Mouse (Mus musculus) macrophage (primary cell): ENCODE measurements around the gene Zfp12. TPM values are rescaled to one million over a fixed set of nuclear protein-coding genes. Genes with fewer than 3 reads are reported as not detected.
"Not testable (repeated sequence)": the region's sequence is repeated elsewhere in the genome, so short reads cannot be mapped to it uniquely, and the experiment has no call there.

Experiments used
- H3K27ac ChIP-seq: fragments of 350-480 bp; formaldehyde crosslinking; 2 replicates; pipeline ENCODE4 v1.9.0; 2021
- H3K36me3 ChIP-seq: fragments of 350-480 bp; formaldehyde crosslinking; 2 replicates; pipeline ENCODE4 v1.9.0; 2021; ENCODE audit errors: inconsistent target
- H3K4me3 ChIP-seq: fragments of 350-480 bp; formaldehyde crosslinking; 2 replicates; pipeline ENCODE4 v1.9.0; 2021; ENCODE audit errors: inconsistent target
- H3K79me2 ChIP-seq: fragments of 350-480 bp; formaldehyde crosslinking; 2 replicates; pipeline ENCODE4 v1.9.0; 2021; ENCODE audit errors: inconsistent target
- WGBS: methylation state at CpG from one replicate; pipeline ENCODE4 v1.1.7; 2026; ENCODE audit warnings: inconsistent platforms; ENCODE audit not compliant: missing documents; 5-methylcytosine and 5-hydroxymethylcytosine counted together
- polyA plus RNA-seq: library from polyadenylated mRNA; stranded (reverse); fragments of 250-400 nt; gene quantifications from 3 replicates; pipeline ENCODE4 v1.2.4, GENCODE M21; 2018; ENCODE audit warnings: inconsistent platforms
- total RNA-seq, 78 experiments: library from RNA; depleted of rRNA; stranded (reverse); fragments of 250-400 nt; gene quantifications; 1 replicate in 9 of 78; 2 replicates in 24 of 78; 3 replicates in 43 of 78; 4 replicates in 2 of 78; pipeline ENCODE4 v1.2.4; 2018; ENCODE audit warnings: inconsistent platforms in 56 of 78

Gene Zfp12
- total RNA-seq (2018; cell fraction: chromatin; rRNA removed) = 10 to 100 TPM in 16 of 26 experiments, 1 to 10 TPM in 10; 2.8 to 35.9 (median 13.1) TPM
- 1 to 10 TPM in 24 of 26 experiments, under 1 TPM in 2; 0.80 to 9.5 (median 4.7) TPM for total RNA-seq (2018; cell fraction: cytosol; rRNA removed)
- 10 to 100 TPM in 10 of 26 experiments, 1 to 10 TPM in 16; 1.7 to 41.1 (median 7.4) TPM for total RNA-seq (2018; cell fraction: nucleus; rRNA removed)
- polyA plus RNA-seq = 4.7 to 6.0 TPM (median 5.2 TPM) in 3 replicates

- Histone ChIP-seq H3K36me3 (peaks cover 10% of the 10 kb centered on the region), H3K27ac (no peak within 1 kb of the TSS), H3K4me3 (peak within 1 kb of the TSS; percentile 60), H3K79me2 (peaks cover 8% of the 10 kb centered on the region; the same call in 1 of the 2 replicates)
- WGBS = under 1% methylated on average over 58 of the region's 58 CpGs
Observed at GRCm38 (mm10) chr5:143235028-143235693, at the start of gene Zfp12. Gene Zfp12, plus strand, starts transcription at chr5:143235163.

GRCm38 (mm10) chr5:143188014-143188413, 46.9 kb upstream of the Zfp12 start:
- H3K27ac ChIP-seq = not testable (repeated sequence)
- WGBS = no CpG with 5 or more reads among the region's 1 CpGs

GRCm38 (mm10) chr5:143192806-143193205, 42.2 kb upstream of the Zfp12 start:
- 98% methylated on average over 7 of the region's 8 CpGs for WGBS
- no peaks in the 10 kb centered on the region for H3K79me2 ChIP-seq
- H3K27ac ChIP-seq = no peak overlapping the region
- no peaks in the 10 kb centered on the region for H3K36me3 ChIP-seq
- no peak overlapping the region for H3K4me3 ChIP-seq

More at GRCm38 (mm10) chr5:143188014-143188413, 46.9 kb upstream of the Zfp12 start:
- H3K36me3 ChIP-seq, H3K79me2 ChIP-seq, H3K4me3 ChIP-seq: not testable (repeated sequence)

GRCm38 (mm10) chr5:143194747-143195146, 40.2 kb upstream of the Zfp12 start:
- H3K36me3 ChIP-seq, H3K27ac ChIP-seq, H3K4me3 ChIP-seq, H3K79me2 ChIP-seq: not testable (repeated sequence)
- WGBS = 50% methylated on average over 6 of the region's 8 CpGs

GRCm38 (mm10) chr5:143195166-143195565, 39.8 kb upstream of the Zfp12 start:
- no peak overlapping the region for H3K4me3 ChIP-seq
- 80% methylated on average over 2 of the region's 2 CpGs for WGBS
- H3K27ac ChIP-seq = no peak overlapping the region
- H3K36me3 ChIP-seq = no peaks in the 10 kb centered on the region
- no peaks in the 10 kb centered on the region for H3K79me2 ChIP-seq

- Histone ChIP-seq H3K36me3 (no peaks in the 10 kb centered on the region), H3K4me3 (no peak overlapping the region), H3K27ac (no peak overlapping the region), H3K79me2 (no peaks in the 10 kb centered on the region)
- 82% methylated on average over 2 of the region's 4 CpGs for WGBS
Observed at GRCm38 (mm10) chr5:143196506-143196905, 38.5 kb upstream of the Zfp12 start.

- 73% methylated on average over 3 of the region's 3 CpGs for WGBS
- Histone ChIP-seq H3K79me2 (no peaks in the 10 kb centered on the region), H3K27ac (no peak overlapping the region), H3K4me3 (no peak overlapping the region), H3K36me3 (no peaks in the 10 kb centered on the region)
Observed at GRCm38 (mm10) chr5:143205015-143205414, 29.9 kb upstream of the Zfp12 start.

GRCm38 (mm10) chr5:143213832-143214231, 21.1 kb upstream of the Zfp12 start:
- Histone ChIP-seq H3K4me3 (no peak overlapping the region), H3K27ac (no peak overlapping the region), H3K79me2 (no peaks in the 10 kb centered on the region), H3K36me3 (no peaks in the 10 kb centered on the region)
- 61% methylated on average over 2 of the region's 2 CpGs for WGBS

- no peak overlapping the region for H3K4me3 ChIP-seq
- H3K27ac ChIP-seq = no peak overlapping the region
- H3K79me2 ChIP-seq = no peaks in the 10 kb centered on the region
- 84% methylated on average over 3 of the region's 5 CpGs for WGBS
- H3K36me3 ChIP-seq = no peaks in the 10 kb centered on the region
Observed at GRCm38 (mm10) chr5:143220996-143221395, 14.0 kb upstream of the Zfp12 start.

GRCm38 (mm10) chr5:143222287-143222686, 12.7 kb upstream of the Zfp12 start:
- Histone ChIP-seq H3K27ac (no peak overlapping the region), H3K4me3 (no peak overlapping the region), H3K36me3 (no peaks in the 10 kb centered on the region), H3K79me2 (no peaks in the 10 kb centered on the region)
- WGBS = 80% methylated on average over 1 of the region's 1 CpGs

- Histone ChIP-seq H3K36me3 (no peaks in the 10 kb centered on the region), H3K4me3 (no peak within 1 kb of the TSS), H3K27ac (no peak within 1 kb of the TSS), H3K79me2 (no peaks in the 10 kb centered on the region)
- 80% methylated on average over 3 of the region's 3 CpGs for WGBS
Observed at GRCm38 (mm10) chr5:143226790-143227189, 8.2 kb upstream of the Zfp12 start, which contains the start of gene Spdye4a. Gene Spdye4a, minus strand, starts transcription at chr5:143226890.

- whole genome bisulfite sequencing = 51% methylated on average over 9 of the region's 9 CpGs
- Histone ChIP-seq H3K4me3 (peak overlapping the region; percentile 60; the same call in 1 of the 2 replicates), H3K36me3 (peaks cover 19% of the 10 kb centered on the region), H3K27ac (no peak overlapping the region), H3K79me2 (peaks cover 8% of the 10 kb centered on the region; the same call in 1 of the 2 replicates)
Observed at GRCm38 (mm10) chr5:143236036-143236435, 1.1 kb downstream of the Zfp12 start.

- peaks cover 77% of the 10 kb centered on the region for H3K36me3 ChIP-seq
- H3K27ac ChIP-seq = no peak overlapping the region
- H3K79me2 ChIP-seq = no peaks in the 10 kb centered on the region
- 93% methylated on average over 25 of the region's 26 CpGs for WGBS
- H3K4me3 ChIP-seq = no peak overlapping the region
Observed at GRCm38 (mm10) chr5:143244926-143245325, 10.0 kb downstream of the Zfp12 start.

- no peak overlapping the region for H3K27ac ChIP-seq
- H3K79me2 ChIP-seq = no peaks in the 10 kb centered on the region
- no peak overlapping the region for H3K4me3 ChIP-seq
- H3K36me3 ChIP-seq = 0 out of 2 replicates have a peak, but pooled peaks cover 6% of the 10 kb centered on the region
- whole genome bisulfite sequencing = 81% methylated on average over 6 of the region's 6 CpGs
Observed at GRCm38 (mm10) chr5:143252039-143252438, 17.1 kb downstream of the Zfp12 start.

GRCm38 (mm10) chr5:143252791-143253185, 17.8 kb downstream of the Zfp12 start:
- WGBS = 55% methylated on average over 18 of the region's 18 CpGs
- H3K4me3 ChIP-seq = no peak overlapping the region
- no peak overlapping the region for H3K27ac ChIP-seq
- H3K36me3 ChIP-seq = 0 out of 2 replicates have a peak, but pooled peaks cover 3% of the 10 kb centered on the region
- H3K79me2 ChIP-seq = no peaks in the 10 kb centered on the region
